Mouse (Mus musculus) inflammation-experienced regulatory T-cells, adult 6 months (primary cell): ENCODE results near the gene Foxp1. TPM values are rescaled to one million over a fixed set of nuclear protein-coding genes. Genes with fewer than 3 reads are reported as not detected.

Source experiments
- ATAC-seq: one replicate; pipeline ENCODE4 v1.8.0; 2017
- polyA plus RNA-seq, 3 experiments: library from polyadenylated mRNA; unstranded; fragments of 100-300 nt; shearing (Covaris generic); gene quantifications; one replicate each; pipeline ENCODE4 v1.2.1; 2017

The Foxp1 gene
- polyA plus RNA-seq, 3 experiments from 2014 or later, result 83.3 to 273 (median 271) TPM

DNA sequence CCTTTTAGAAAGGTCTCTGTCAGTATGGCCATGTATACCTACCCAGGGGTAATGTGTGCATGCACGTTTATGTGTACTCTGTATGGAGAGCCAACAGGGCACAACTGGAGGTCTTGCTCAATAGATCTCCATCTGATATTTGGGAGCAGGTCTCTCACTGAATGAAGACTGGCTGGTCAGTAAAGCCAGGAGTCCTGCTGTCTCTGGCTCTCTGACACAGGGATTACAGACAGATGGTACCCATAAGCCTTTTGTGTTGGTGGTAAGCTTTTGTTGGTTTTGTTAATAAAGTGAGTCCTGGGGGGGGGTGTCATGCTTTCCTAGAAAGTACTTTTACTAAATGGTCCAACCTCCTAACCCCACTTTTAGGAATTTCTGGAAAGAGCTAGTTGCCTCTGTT, 245.3 kb downstream of the Foxp1 start:
- ATAC-seq, result no peak

DNA sequence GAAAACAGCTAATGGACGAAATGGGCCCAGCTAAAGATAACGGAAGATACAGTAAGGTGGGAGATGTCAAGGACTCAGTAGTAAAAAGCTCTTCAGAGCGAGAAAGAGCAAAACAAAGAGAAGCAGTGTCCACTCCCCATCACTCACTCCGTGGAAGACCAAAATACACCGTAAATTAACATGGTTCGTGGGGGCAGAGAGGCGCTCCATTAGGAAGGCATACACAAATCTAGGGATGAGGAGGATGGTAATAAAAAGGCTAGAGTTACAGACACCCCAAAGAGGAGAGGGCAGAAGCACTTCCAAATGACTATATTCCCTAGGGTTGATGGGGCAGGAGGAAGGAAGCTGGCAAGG, 246.2 kb downstream of the Foxp1 start:
- ATAC-seq, result no peak

DNA sequence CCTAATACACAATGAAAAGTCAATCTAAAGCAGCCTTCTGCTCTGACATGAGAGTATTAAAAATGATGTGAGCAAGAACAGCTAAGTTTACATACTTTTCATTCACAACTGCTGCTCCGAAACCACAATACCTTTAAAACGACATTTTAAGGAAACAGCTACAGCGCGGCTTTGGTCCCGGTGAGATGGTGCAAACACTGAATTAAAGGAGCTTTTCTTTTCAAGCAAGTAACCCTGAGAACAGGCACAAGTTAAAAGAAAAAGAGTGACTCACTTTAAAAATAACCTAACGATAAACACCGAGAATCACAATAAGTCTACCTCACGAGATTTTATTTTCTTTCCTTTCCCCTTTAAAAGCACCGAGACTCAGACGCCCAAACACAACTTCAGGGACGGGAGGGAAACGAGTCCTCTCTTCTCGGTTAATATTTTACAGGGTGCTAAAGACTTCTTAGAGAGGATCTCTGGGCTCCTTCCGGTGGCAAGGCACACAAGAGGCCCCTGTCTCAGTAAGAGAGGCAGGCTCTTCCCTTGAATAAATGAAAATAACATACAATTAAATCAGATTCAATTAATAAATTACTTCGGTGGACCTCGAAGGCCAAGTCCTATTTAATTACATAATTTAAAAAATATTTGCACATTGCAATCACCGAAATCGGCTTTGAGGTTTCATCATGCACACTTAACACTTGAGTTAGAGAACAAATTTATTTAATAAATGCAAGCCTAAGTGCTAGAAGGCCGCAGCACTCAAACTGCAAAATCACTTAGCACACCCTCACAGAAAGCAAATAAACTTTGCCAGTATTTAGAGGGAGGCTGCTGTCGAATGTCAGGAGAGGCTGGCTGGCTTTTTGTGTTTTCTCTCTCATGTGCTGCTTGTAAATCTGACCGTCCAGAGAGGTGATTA, 246.9 kb downstream of the Foxp1 start:
- peak; percentile 40 for ATAC-seq

DNA sequence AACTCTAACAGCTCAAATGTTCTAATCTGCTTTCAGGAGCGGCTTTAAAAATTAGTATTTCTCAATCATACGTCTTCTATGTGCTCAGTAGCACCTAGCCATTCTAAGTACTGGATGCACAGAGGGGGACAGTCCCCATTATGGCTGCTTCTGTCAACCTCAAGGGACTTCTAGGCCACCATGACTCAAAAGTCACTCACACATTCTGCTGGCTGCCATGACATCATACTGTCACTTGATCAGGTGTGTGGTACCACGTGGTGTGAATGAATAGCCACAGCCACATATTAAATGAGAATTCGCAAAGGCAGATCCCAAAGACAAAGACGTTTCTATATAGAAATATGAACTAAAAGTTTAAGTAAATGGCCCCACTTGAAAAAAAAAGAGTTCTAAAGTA, 247.9 kb downstream of the Foxp1 start:
- peak; percentile 81 for ATAC-seq

DNA sequence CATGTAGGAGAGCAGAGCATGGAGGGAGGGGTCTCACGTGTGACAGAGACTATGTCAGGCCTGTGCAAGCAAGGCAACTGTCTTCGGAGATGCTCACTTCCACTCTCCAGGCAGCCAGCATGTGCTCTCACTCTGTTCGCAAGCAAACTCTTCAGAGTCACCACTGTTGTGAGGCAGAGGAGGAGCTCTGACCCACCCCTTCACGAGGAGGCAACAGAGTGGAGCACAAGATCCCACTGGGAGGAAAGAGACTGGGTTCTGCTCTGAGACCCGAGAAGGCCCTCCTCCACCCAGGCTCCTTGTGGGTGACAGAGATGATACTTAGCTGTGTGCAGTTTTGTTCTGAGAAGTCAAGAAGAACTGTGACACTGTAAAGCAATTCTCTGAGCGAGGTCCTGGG, 248.3 kb downstream of the Foxp1 start:
- ATAC-seq, result peak; percentile 4

DNA sequence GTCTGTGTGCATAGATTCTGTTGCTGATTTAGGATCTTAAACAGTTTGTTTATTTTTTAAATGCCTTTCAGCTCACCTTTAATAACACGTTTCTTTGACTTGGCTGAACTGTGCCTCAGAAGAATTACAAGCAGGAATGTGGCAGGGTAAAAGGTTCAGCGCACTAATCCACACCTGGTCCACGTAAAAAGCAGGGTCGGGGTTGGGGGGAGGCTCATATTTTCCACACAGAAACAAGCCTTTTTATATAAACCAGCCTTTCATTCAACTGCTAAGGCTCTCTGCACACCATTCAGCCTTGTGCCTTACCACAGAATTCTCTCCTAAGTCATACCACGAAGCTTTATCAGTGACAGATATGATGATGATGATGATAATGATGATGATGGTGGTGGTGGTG, 249.3 kb downstream of the Foxp1 start:
- no peak for ATAC-seq

DNA sequence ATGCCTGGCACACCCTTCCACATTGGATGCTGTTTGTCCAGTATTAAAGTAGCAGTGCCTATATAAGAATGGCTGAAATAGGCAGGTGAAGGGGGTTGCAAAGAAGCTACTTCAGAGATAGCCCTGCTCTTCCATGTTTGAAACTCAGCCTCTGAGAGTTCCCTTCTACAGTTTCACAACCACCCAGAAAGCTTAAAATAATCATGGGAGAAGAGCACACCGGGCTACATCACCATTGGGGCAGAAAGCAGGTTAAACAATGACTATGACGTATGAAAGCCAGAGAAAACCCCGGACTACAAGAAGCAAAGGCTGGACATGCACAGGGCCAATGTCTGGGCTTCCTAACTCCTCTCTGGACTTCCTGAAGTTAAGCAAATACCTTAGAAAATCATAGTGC, 250.3 kb downstream of the Foxp1 start:
- no peak for ATAC-seq

DNA sequence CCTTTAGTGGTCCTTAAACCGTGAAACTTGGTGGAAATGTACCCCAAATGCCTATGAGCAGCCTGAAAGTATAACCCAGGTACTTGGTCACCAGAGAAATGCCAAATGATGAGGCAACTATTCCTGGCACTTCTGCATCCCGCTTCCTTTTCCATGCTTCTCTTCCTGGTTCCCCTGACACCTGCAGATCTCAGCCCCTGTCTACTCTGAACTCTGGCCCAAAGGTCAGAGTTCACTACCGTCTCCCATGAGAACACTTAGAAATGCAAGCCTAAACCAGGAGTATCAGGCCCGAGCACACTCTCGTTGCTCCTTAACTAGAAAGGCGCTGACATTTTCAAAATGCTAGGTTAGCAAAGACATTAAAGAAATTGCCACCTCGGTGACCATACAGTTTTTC, 250.8 kb downstream of the Foxp1 start:
- ATAC-seq, result no peak

DNA sequence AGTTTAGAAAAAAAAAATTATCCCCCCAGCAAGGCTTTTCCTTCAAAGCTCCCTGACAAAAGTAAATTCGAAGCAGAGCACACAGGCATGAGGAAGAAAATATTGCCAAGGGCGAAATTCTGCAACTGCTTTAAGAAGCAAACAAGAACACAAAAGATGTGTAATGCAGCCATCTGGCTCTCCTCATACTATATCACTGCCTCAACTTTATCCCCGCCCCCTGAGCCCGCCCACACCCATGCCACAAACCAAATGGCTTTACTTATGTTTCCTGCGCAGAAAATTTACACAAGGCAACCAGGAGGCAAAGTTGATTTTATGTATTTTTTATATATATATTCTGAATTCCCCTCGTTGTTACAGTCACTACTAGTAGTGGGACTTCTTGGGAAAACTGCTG, 252.6 kb downstream of the Foxp1 start:
- ATAC-seq, result peak; percentile 53

DNA sequence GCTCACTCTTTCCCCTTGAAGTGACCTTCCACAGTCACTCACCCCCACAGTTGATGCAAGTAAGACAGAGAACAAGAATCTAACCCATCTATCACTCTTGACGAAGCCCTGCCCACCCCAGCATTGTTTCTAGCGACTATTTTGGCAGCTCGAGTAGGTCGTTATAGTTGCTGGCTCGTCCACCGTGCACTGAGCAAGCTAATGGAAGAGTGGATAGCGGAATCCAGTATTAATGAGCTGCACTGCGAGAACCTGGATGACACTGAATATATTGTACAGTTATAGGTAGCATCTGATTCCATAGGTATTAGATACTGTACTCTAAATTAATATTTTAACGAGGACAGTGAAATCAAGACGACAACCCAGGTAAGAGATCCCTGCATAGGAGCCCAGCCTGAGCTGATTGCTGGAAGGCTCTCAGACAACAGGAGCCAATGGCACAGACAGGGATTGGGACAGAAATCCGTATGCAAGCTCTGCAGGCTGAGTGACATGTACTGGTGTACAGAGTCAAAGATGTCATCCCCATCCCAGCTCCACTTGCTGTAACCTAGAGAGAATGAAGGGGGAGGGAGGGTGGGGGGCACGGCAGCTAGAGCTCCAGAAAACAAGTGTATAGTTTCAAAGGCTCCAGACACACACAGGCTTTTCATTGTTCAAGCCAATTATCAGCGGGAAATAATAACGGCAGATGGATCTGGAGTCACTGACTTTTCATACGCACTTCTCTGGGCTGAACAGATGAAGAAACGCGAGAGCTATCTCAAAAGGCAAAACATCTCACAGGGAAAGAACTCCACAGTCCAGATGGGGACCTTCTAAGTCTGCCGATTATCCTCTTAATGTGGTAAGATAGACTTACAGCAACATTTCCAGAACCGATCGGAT, 254.1 kb downstream of the Foxp1 start:
- ATAC-seq, result no peak

DNA sequence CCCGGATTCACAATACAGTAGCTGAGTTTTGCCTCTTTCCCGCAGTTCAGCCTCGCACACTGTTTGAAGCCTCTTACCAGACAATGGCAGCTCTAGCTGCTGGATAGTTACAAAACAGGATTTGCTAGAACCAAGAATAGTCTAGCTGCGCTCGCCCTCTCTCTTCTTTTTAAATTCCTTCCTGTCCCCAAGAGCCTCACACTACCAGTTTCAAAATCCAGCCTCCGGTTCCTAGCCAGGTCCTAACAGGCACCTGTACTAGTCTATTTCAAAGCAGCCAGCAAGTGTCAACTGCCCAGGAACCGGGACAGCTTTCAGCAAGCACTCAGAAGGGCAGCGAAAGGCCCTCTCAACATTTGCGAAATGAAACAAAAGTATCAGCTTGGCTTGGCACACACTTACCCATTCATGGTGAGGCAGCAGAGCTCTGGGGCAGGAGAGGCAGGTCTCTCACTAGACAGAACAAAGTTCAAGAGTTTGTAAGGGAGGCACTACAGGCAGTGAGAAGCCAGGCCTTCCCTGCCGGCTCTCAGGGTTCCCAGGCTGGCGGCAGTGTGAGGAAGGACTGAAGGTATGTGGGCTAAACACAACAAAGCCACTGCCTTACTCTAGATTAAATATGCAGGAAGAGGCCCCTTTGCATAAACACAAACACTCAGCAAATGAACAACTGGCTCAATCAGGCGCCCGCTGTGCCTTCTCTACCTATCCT, 256.4 kb downstream of the Foxp1 start:
- no peak for ATAC-seq

DNA sequence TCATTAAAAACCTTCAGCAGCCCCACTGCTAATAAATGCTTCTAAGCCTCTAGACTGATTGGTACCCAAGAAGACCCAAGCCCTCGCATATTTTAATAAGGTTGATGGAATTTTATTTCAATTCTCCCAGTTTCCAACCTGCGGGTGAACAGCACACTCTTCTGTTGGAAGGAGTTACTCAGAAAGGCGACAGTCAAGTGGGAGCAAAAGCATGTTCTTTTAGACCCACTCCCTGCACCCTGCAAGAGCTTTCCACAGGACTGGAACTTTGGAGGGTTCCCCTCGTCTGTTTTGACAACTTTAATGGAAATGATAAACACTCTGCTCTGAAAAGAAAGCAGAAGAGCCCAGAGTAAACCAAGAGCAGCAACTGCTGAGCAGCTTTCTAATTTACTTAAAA, 257.3 kb downstream of the Foxp1 start:
- no peak for ATAC-seq

DNA sequence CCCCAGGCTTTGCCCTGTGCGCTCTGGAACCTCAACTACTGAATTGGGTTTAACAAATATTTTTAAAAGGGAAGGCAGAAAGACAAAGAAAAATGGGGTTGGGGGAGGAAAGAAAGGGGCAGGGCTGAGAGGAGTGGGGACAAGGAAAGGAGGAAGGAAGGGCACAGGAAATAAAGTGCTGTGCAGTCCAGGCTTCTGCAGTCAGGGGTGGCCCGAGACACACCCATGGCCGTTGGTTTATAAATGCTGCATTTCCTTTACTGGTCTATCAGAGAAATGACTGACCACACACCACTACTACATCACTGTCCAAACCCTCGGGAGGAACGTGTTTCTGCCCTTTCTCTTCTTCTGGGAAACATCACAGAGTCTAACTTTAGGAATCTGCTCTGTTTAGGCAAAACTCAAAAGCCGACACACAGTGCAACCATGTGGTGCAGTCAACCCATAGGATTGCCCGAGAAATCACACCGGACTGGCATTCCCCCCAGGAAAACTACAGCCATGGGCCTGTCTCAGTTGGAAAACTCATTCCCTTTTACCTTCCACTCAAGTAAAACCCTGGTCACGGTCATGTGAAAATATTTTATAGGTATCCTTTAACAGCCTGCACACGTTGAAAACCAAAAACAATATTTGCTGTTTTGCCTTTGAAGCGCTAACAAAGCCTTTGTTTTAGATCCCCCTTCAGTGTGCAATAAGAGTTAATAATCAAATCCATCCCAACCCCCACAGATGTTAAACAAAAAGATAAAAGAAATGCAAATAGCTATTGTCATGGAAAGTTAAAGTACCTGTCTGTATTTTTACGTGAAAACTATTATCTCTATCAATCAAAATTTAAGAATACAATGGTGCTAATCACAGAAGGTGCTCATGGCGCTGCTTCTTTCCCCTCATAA, 258.1 kb downstream of the Foxp1 start:
- ATAC-seq, result no peak

DNA sequence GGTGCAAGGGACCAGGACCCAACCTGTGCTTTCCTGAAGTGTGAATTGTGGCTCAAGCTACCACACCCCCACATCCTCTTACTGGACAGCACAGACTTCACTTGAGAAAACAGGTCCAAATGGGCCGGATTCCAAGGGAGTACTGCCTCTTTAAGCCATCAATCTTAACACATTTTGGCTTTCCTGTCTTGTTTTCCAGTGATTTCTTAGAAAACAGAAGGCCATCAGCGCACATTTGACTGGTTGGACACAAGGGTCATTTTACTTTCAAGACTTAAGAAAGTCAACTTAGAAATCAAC, 258.7 kb downstream of the Foxp1 start:
- ATAC-seq, result no peak

DNA sequence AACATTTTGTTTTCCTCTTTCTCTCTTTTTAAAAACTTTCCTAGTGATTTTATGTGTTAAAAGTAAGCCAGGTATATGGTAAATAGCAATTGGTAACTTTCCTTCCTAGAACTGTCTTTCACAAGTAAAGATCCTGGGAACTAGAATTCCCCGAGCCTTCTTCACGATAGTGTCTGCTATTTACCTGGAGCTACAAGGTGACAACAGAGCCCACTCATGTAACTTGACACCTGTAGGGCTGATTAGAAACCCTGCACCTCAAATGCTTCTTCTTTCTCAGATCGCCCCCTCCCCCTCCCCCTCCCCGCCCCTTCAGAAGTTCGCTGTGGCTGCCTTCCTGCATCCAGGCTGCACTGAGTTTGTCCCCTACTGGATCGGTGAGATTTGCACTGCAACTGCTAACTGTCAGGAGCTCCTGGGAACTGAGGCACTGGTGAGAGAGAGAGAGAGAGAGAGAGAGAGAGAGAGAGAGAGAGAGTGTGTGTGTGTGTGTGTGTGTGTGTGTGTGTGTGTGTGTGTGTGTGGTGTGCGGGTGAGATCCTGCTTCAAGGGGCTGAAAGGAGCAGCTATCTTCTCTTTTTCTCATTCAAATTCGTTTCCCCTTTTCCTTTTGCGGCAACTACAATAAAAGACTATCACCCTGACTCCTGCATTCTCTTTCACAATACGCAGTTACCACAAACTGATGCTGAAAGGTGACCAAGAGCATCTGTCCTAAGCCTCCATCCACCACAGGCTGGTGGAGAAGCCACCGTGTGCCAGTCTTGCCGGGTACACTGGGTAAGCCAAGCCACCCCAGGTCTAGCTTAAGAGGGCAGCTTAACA, 259.2 kb downstream of the Foxp1 start:
- ATAC-seq, result no peak

DNA sequence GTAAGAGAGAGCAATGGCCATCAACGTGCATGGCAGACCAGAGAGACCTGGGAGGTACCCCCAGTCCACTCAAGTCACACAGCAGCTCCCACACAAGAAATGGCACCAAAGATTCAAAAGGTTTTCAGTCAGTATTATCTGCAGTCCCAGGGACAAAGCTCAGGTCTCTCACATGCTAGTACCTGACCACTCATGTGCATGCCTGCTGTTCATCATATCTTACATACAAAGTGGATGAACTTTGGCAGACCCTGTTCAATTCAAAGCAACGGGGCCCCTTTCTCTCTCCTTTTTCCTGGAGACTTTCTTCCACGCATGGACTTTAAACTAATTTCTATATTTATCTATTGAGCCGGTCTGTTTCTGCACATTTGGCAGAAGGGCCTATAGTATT, 260.8 kb downstream of the Foxp1 start:
- no peak for ATAC-seq

DNA sequence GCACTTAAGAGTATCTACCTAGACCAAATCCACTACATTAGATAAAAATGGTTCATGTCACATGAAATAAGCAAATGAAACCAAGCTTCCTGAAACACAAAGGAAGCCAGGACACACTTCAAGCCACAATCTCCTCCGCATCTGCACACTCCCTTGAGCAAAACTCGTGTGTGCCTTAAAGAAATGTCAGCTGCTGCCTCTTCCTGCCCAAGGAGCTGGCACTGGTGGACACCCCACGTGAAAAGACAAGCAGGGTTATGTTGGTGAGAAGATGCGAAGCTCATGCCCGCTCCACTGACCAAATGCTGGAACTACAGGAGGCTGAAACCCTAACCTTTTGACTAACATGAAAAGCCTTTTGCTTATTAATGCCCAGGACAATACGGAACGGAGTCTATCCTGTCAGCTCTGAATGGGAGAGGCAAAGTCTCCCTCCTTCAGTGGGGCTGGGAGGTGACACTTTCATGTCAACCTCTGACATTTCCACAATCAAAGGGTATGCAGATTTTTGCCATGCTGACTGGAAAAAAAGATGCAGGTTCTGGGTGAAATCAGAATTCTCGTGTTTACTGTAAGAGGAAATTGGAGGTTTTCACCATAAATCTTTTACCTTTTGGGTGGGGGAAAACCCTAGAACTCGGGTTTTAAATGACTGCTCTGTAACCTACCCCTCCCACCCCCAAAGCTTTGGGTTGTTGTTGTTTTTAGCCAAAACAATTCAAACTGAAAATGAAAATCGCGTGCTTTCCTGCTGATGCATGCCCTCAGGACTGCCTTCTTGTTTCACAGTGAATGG, 261.4 kb downstream of the Foxp1 start:
- ATAC-seq, result peak; percentile 62

DNA sequence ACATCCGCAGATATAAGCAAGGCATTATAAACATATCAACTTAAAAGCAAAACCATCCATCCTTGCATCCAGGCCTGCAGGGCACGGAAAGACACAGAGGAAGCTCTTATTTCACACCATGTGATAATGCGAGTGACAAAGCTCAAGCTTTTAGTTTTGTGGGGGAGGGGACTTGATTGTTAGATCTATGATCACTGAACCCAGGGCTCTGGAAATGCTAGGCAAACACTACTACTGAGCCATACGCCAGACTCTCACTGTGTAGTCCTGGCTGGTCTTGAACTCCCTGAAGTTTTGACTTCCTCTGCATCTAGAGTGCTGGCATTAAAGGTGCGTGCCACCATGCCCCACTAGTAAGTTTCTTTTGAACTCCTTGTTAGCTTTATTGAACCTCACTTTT, 264.2 kb downstream of the Foxp1 start:
- no peak for ATAC-seq

DNA sequence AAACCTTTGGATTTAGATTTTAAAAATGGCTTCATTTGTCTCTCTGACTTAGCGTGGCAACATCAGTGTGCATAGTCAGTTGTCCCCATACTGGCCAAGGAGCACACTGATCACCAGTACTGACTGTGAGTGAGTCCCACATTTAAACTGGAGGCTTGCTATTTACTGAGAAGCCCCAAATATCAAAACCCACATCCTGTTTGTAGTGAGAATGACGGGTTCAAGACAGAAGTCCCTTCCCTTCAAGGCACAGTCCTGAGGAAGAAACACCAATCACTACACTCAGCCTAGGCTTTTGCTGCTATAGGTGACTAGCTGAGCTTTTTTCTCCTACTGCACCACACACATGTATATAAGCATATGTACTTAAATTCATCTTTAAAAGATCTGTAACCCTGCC, 264.8 kb downstream of the Foxp1 start:
- ATAC-seq, result peak; percentile 22

DNA sequence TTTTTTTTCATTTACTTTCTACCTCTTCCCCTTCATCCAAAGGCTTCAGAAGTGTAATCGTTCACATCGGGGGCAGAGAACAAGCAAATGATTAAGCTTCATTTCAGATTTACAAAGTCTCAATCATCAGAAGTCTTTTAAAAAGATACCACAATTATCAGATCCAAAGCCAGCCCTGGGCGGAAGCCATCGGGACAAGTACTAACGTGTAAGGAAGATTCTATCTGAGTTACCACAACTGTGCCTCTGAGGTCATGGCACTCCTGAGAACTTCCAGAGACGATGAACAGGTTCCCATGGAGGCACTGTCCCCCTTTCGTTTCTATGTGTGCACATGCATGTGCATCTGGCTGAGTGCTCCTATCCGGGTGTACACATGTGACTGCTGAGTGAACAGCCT, 269.2 kb downstream of the Foxp1 start:
- no peak for ATAC-seq

DNA sequence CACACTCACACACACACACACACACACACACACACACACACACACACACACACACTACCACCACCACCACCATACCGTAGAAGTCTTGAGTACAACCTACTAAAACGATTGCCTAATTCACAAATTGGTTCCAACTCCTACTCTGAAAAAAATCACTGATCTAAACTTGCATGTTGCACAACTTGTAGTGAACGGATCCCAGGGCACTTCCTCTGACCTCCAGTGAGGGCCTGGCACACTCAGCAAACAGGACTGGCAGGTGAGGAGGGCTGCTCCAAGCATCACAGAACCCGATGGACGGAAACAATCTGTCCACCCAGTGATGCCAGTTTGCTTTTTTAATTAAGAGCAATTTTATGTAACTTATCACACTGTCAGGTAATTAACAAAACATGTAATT, 269.7 kb downstream of the Foxp1 start:
- ATAC-seq, result no peak
